Mouse (Mus musculus): Measurements from ENCODE around the gene Trip10. TPM values are rescaled to one million over a fixed set of nuclear protein-coding genes. Genes with fewer than 3 reads are reported as not detected.

Trip10 gene
- 10 to 100 TPM; 61.0 to 81.5 TPM for total RNA-seq (2021)
- long read RNA-seq, experiment 1, transcript Trip10-207 (14 exons, 2,016 nt) = minor isoform, 14 of 56 reads
- long read RNA-seq, experiment 1, transcript Trip10-201 (14 exons, 2,224 nt) = minor isoform, 13 of 56 reads
- long read RNA-seq, experiment 1, transcript Trip10-205 (15 exons, 2,136 nt) = major isoform, 15 of 56 reads
- long read RNA-seq, experiment 1, transcript Trip10-202 (15 exons, 1,812 nt) = minor isoform, 6 of 56 reads
- long read RNA-seq, experiment 1, partial matches to known transcripts = 2 of 56 reads
- long read RNA-seq, experiment 1, other reads (novel, unspliced or antisense) = 6 of 56 reads
- long read RNA-seq, experiment 2, transcript Trip10-202 (15 exons, 1,812 nt) = minor isoform, 9 of 59 reads
- long read RNA-seq, experiment 2, transcript Trip10-201 (14 exons, 2,224 nt) = minor isoform, 10 of 59 reads
- long read RNA-seq, experiment 2, transcript Trip10-205 (15 exons, 2,136 nt) = major isoform, 15 of 59 reads
- long read RNA-seq, experiment 2, transcript Trip10-207 (14 exons, 2,016 nt) = minor isoform, 5 of 59 reads
- long read RNA-seq, experiment 2, partial matches to known transcripts = 7 of 59 reads
- long read RNA-seq, experiment 2, other reads (novel, unspliced or antisense) = 13 of 59 reads

GRCm38 (mm10) chr17:57249186-57250181 lies at the start of gene Trip10:
Gene Trip10, plus strand, starts transcription at chr17:57249455.
- peak; percentile 98 for DNase-seq (ENCODE audit: low spot score in 2 of 2)

- DNase-seq (ENCODE audit: low spot score in 2 of 2) = no peak
Observed at GRCm38 (mm10) chr17:57201841-57202724, 47.2 kb upstream of the Trip10 start.

GRCm38 (mm10) chr17:57207938-57208337 lies 41.3 kb upstream of the Trip10 start:
- DNase-seq (ENCODE audit: low spot score in 2 of 2) = no peak

GRCm38 (mm10) chr17:57209330-57209729 lies 39.9 kb upstream of the Trip10 start:
- DNase-seq (ENCODE audit: low spot score in 2 of 2) = no peak

GRCm38 (mm10) chr17:57211501-57211900 lies 37.8 kb upstream of the Trip10 start:
- no peak for DNase-seq (ENCODE audit: low spot score in 2 of 2)

- no peak for DNase-seq (ENCODE audit: low spot score in 2 of 2)
Observed at GRCm38 (mm10) chr17:57214676-57215387, 34.4 kb upstream of the Trip10 start.

- no peak for DNase-seq (ENCODE audit: low spot score in 2 of 2)
Observed at GRCm38 (mm10) chr17:57218335-57218900, 30.8 kb upstream of the Trip10 start.

GRCm38 (mm10) chr17:57219167-57219883 lies 29.9 kb upstream of the Trip10 start:
- DNase-seq (ENCODE audit: low spot score in 2 of 2) = peak; percentile 49 to 74

GRCm38 (mm10) chr17:57219884-57220207 lies 29.4 kb upstream of the Trip10 start:
- DNase-seq (ENCODE audit: low spot score in 2 of 2) = no peak

GRCm38 (mm10) chr17:57221911-57222310 lies 27.3 kb upstream of the Trip10 start:
- no peak for DNase-seq (ENCODE audit: low spot score in 2 of 2)

- DNase-seq (ENCODE audit: low spot score in 2 of 2) = no peak
Observed at GRCm38 (mm10) chr17:57223313-57223712, 25.9 kb upstream of the Trip10 start.

GRCm38 (mm10) chr17:57227468-57227867 lies 21.8 kb upstream of the Trip10 start:
- no peak for DNase-seq (ENCODE audit: low spot score in 2 of 2)

- DNase-seq (ENCODE audit: low spot score in 2 of 2) = no peak
Observed at GRCm38 (mm10) chr17:57228014-57228413, 21.2 kb upstream of the Trip10 start, which contains the start of gene C3. Gene C3, minus strand, starts transcription at chr17:57228136.

GRCm38 (mm10) chr17:57228873-57229272 lies 20.4 kb upstream of the Trip10 start:
- no peak for DNase-seq (ENCODE audit: low spot score in 2 of 2)

- no peak for DNase-seq (ENCODE audit: low spot score in 2 of 2)
Observed at GRCm38 (mm10) chr17:57229851-57230727, 19.2 kb upstream of the Trip10 start.

- no peak for DNase-seq (ENCODE audit: low spot score in 2 of 2)
Observed at GRCm38 (mm10) chr17:57230728-57231125, 18.5 kb upstream of the Trip10 start.

- DNase-seq (ENCODE audit: low spot score in 2 of 2) = no peak
Observed at GRCm38 (mm10) chr17:57231321-57231771, 17.9 kb upstream of the Trip10 start.

- no peak for DNase-seq (ENCODE audit: low spot score in 2 of 2)
Observed at GRCm38 (mm10) chr17:57232200-57232599, 17.1 kb upstream of the Trip10 start.

All from gastrocnemius, postnatal 4 days (tissue).